Mouse (Mus musculus) MEL-GATA-1-ER (cell line): ENCODE measurements around the gene Arl6ip4.

Source experiments
- DNase-seq: peaks from one replicate; pipeline ENCODE4 v3.0.0-alpha.2; 2012; ENCODE audit warnings: low read depth; ENCODE audit errors: extremely low read depth

Arl6ip4 gene

GRCm38 (mm10) chr5:124150895-124151294, 35.0 kb downstream of the Arl6ip4 start:
- no peak for DNase-seq

DNA sequence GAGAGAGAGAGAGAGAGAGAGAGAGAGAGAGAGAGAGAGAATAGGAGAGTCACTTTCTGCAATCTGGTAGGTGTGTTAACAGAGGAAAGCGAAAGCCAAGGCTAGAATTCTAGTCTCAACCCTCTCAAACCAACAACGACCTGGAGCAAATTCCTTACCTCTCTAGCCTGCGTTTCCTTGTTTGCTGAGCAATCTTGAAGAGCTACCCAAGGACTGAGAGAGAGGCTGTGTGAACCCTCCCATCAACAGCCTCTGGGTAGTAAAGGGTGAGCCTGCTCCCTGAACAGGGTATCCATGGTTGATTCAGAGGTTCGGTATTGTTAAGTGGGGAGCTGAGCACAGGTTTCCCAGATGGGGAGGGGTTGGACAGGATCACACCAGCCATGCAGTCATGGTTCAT, 36.8 kb downstream of the Arl6ip4 start:
- no peak for DNase-seq

DNA sequence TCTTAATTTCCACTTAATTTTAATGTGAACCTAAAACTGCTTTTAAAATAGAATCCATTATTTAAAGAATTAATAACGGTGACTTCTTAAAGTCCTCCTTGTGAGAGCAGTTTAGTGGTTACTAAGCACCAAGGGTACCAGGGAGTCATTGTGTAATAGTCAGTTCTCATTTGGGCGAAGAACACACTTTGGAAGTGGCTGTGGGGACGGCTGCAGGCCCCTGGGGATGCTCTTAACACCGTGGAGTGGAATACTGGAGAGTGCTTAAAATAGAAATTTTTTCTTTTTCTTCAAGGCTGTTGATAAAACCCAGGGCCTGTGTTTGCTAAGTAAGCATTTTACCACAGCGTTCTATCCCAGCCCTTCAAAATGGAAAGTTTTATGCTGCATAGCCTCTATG, 40.1 kb downstream of the Arl6ip4 start:
- no peak for DNase-seq

- DNase-seq = no peak
Observed at GRCm38 (mm10) chr5:124158305-124158704, 42.4 kb downstream of the Arl6ip4 start.

GRCm38 (mm10) chr5:124159453-124159852, 43.6 kb downstream of the Arl6ip4 start:
- DNase-seq = no peak

DNA sequence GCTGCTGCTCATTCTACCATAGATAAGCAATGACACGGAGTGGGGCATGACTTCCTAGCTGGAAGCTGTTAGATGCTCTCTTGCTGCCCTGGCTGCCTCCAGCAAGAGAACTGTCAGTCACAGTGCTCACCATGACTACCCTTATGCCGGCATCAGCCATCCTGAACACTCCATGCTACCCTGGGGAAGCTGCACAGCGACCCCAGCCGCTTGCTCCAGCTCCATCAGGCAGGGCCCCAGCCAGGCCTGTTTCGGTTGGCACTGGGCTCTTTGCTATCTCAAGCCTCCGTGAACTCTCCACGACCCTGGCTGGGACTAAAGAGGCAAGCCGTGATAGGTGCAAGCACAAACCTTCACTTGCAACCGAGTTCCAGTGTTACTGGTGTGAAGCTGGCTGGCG, 45.9 kb downstream of the Arl6ip4 start:
- no peak for DNase-seq

DNA sequence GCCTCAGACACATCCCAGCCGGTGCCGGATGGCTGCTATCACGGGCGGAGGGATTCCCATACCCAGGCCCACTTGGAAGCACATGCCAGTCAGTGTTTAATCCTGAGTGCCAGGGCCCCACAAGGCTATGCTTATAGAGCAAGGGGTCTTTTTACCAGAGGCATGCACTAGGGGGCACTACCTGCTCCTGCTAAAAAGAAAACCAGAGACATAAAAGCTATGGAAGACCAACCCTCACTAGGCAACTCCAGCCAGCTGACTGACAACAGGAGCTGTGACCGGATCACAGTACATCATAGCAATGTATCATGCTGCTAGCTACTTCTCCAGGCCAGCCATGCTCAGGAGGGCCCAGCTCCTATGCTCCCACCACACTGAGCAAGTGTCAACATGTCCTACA, 46.7 kb downstream of the Arl6ip4 start:
- no peak for DNase-seq

DNA sequence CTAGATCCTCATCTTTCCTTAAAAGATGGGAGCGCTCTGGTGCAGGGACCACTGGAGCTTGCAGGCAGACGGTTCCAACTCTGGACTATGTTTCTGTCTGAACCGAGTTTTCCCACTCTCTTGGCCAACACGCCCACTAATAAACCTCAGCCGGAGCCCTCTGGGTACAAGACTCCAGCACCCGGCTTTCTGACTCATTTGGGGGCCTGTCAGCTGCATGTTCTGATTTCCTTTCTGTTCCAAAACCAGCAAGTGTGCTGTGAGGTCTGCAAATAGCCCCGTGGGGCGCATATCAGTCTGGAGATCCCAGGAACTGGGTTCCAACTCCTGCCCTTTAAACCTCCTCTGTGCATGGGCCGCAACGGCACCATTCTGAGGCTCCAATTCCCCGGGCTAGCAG, 47.6 kb downstream of the Arl6ip4 start:
- DNase-seq = no peak

- DNase-seq = no peak
Observed at GRCm38 (mm10) chr5:124165622-124166570, 50.0 kb downstream of the Arl6ip4 start.

GRCm38 (mm10) chr5:124166741-124167140, 50.9 kb downstream of the Arl6ip4 start:
- no peak for DNase-seq

DNA sequence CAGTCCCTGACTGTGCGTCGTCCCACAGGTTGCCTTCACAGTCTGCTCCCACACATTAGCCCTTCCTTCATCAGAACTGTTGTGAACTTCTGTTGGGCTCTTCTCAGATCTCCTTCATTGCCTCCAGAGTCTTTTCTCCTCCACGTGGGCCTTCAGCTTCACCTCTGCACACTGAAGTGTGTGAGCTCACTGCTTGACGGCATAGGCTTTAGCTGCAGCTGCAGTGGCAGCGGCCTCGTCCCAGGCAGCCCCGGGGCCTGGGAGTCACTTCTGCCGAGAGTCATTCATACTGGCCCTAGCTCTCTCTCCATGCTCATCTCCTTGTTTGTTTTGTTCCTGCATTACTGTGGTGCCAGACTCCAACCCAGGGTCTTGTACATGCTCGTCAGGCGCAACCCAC, 51.7 kb downstream of the Arl6ip4 start:
- DNase-seq = no peak
